Mouse (Mus musculus) left cerebral cortex, adult 2 months (tissue): ENCODE data around the gene Strn4. TPM values are rescaled to one million over a fixed set of nuclear protein-coding genes. Genes with fewer than 3 reads are reported as not detected.

Experiments
- DNase-seq, 2 experiments: peaks; one replicate each; pipeline ENCODE4 v3.0.0; 2021 to 2022; ENCODE audit warnings: low spot score in 2 of 2, mixed read lengths in 1 of 2; ENCODE audit errors: extremely low spot score in 1 of 2
- H3K27ac ChIP-seq: fragments of 200-600 bp; 2 replicates; pipeline ENCODE4 v1.8.1; 2022
- H3K4me3 ChIP-seq: fragments of 200-600 bp; 2 replicates; pipeline ENCODE4 v1.8.1; 2022
- CTCF ChIP-seq: fragments of 200-600 bp; IDR thresholded peaks from 2 replicates; pipeline ENCODE4 v1.8.1; 2022; ENCODE audit warnings: antibody characterized with exemption, mild to moderate bottlenecking, moderate library complexity
- intact Hi-C: fragments of 180-260 bp; cut with DNase I; formaldehyde crosslinking; loops from one replicate; pipeline ENCODE4 v1.15.1; 2025
- total RNA-seq, 2 experiments: library from RNA; stranded (reverse); gene quantifications; 2 replicates each; pipeline ENCODE4 v1.2.3; 2021

The Strn4 gene
- total RNA-seq, 2 experiments from 2014 or later, result 287 to 321 TPM

GRCm38 (mm10) chr7:16811649-16812070, 4.0 kb upstream of the Strn4 start:
- no peak for TF ChIP-seq CTCF
- peak overlapping the region; percentile 59 for H3K4me3 ChIP-seq
- intact Hi-C loops, result no loop called here
- peak overlapping the region; percentile 97 for H3K27ac ChIP-seq
- DNase-seq, result no peak

DNA sequence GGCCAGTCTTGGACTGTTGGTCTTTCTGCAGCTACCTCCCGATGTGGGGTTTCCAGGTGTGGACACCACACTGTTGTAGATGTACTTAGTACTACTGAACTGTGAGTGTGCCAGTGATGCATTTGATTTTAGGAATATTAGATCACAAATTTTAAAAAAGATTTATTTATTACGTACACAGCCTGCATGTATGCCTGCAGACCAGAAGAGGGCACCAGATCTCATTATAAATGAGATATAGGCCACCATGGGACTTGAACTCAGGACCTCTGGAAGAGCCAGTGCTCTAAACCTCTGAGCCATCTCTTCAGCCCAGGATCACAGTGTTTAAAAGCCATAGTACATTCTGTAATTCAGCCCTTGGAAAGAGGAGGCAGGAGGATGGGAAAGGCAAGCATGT, 3.2 kb upstream of the Strn4 start:
- Histone ChIP-seq H3K4me3 (no peak overlapping the region), H3K27ac (peak overlapping the region; percentile 97; the same call in 1 of the 2 replicates)
- no peak for DNase-seq
- intact Hi-C loops, result no loop called here
- TF ChIP-seq CTCF, result peak; percentile 65

- intact Hi-C loops, result loop anchor here (5.0 kb wide), 1 partner anchor 106 kb away; the partner anchor contains the start of gene Calm3
- Histone ChIP-seq H3K27ac (peak overlapping the region; percentile 100), H3K4me3 (peak overlapping the region; percentile 100)
- TF ChIP-seq CTCF, result no peak
- peak; percentile 83 to 85 for DNase-seq
Observed at GRCm38 (mm10) chr7:16816078-16816474, 387 bp downstream of the Strn4 start.

- no peak; the same call in 1 of the 2 replicates for TF ChIP-seq CTCF
- intact Hi-C loops, result loop anchor here (5.0 kb wide), 1 partner anchor 106 kb away; the partner anchor contains the start of gene Calm3
- peak; percentile 62 to 65 for DNase-seq
- Histone ChIP-seq H3K27ac (peak within 1 kb of the TSS; percentile 100), H3K4me3 (peak within 1 kb of the TSS; percentile 100)
Observed at GRCm38 (mm10) chr7:16816475-16817122, 910 bp downstream of the Strn4 start, which contains the start of gene Fkrp. TSS of gene Fkrp (minus strand) at chr7:16816732.

- no peak for TF ChIP-seq CTCF
- peak overlapping the region; percentile 100 for H3K4me3 ChIP-seq
- DNase-seq, result no peak
- H3K27ac ChIP-seq, result peak overlapping the region; percentile 100
- intact Hi-C loops, result loop anchor here (5.0 kb wide), 1 partner anchor 105 kb away; the partner anchor contains the start of gene Calm3
Observed at GRCm38 (mm10) chr7:16817693-16818092, 2.0 kb downstream of the Strn4 start.

GRCm38 (mm10) chr7:16819794-16820193, 4.1 kb downstream of the Strn4 start:
- no peak for DNase-seq
- intact Hi-C loops, result loop anchor here (5.0 kb wide), 2 partner anchors 103 to 417 kb away; partner anchors contain the start of genes Calm3 and Zc3h4
- peak overlapping the region; percentile 15; the same call in 1 of the 2 replicates for H3K4me3 ChIP-seq
- TF ChIP-seq CTCF, result no peak
- peak overlapping the region; percentile 100 for H3K27ac ChIP-seq

- H3K4me3 ChIP-seq, result no peak overlapping the region; the same call in 1 of the 2 replicates
- TF ChIP-seq CTCF, result no peak
- no peak for DNase-seq
- H3K27ac ChIP-seq, result peak overlapping the region; percentile 100
- intact Hi-C loops, result loop anchor here (5.0 kb wide), 1 partner anchor 418 kb away; the partner anchor contains the start of gene Zc3h4
Observed at GRCm38 (mm10) chr7:16820271-16820763, 4.6 kb downstream of the Strn4 start.

- no peak for TF ChIP-seq CTCF
- 0 out of 2 replicates have a peak overlapping the region, but pooled peaks have one; percentile 1 for H3K4me3 ChIP-seq
- H3K27ac ChIP-seq, result peak overlapping the region; percentile 100
- DNase-seq, result no peak
- intact Hi-C loops, result loop anchor here (5.0 kb wide), 1 partner anchor 419 kb away; the partner anchor contains the start of gene Zc3h4
Observed at GRCm38 (mm10) chr7:16821091-16821490, 5.4 kb downstream of the Strn4 start.

DNA sequence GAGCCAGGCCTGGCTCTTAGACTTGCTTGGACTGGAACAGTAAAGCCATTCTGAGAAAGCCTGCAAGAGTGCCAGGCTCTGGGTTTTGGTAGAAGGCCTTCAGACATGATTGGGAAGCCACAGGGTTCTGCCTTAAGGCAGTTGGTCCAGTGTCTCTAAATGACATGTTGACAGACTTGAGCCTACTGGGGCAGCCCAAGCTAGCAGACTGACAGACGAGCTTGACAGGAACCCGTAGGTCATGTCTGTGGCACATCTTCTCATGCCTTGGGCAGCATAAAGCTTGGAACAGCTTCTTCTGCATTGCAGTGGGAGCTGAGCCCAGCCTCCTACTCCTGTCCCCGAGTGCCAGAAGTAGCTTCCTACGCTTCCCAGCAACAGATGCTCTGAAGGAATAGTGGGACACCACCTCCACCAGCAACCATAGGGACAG, 6.0 kb downstream of the Strn4 start:
- intact Hi-C loops, result loop anchor here (5.0 kb wide), 1 partner anchor 419 kb away; the partner anchor contains the start of gene Zc3h4
- no peak for TF ChIP-seq CTCF
- Histone ChIP-seq H3K4me3 (no peak overlapping the region; the same call in 1 of the 2 replicates), H3K27ac (peak overlapping the region; percentile 100)
- peak; percentile 64 to 77 for DNase-seq

DNA sequence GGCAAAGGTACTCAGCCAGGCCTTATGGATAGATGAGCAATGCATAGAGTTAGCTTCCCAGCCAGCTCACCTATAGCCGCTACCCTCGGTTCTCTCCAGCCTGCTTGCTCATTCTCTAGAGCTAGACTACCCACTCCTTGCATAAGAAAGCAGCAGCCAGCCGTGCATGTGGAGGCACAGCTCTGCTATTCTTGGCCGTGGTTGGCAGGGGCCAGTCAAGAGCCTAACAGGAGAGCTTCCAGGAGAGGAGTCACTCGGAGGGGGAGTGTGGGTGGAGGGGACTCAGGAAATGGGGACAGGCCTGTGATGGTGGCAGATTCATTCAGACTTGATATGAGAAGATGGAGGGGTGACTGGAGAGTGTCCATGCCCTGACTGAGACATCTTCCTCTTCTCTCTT, 8.0 kb downstream of the Strn4 start:
- TF ChIP-seq CTCF, result no peak
- intact Hi-C loops, result loop anchor here (5.0 kb wide), 1 partner anchor 421 kb away; the partner anchor contains the start of gene Zc3h4
- Histone ChIP-seq H3K27ac (peak overlapping the region; percentile 100), H3K4me3 (peak overlapping the region; percentile 26)
- DNase-seq, result peak; percentile 79 to 86

DNA sequence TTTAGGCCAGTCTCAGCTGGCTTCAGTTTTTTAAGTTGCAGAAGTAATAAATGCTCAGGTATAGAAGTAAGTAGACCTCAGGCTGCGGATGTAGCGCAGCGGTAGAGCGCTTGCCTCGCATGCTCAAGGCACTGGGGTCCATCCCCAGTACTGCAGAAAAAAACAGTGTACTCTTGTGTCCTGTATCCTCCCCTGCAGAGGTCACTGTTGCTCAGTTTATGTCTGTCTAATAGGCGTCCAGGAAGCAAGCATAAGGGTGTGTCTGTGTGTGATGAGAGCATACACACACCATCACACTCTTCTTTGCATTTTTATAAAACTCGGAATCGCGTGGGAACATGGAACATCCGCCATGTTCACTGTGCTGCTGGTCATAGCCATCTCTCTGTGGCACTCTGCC, 10.1 kb downstream of the Strn4 start:
- Histone ChIP-seq H3K4me3 (no peak overlapping the region), H3K27ac (peak overlapping the region; percentile 66; the same call in 1 of the 2 replicates)
- intact Hi-C loops, result no loop called here
- peak; percentile 42 for TF ChIP-seq CTCF
- peak in 1 of 2 experiments; percentile 16 for DNase-seq

DNA sequence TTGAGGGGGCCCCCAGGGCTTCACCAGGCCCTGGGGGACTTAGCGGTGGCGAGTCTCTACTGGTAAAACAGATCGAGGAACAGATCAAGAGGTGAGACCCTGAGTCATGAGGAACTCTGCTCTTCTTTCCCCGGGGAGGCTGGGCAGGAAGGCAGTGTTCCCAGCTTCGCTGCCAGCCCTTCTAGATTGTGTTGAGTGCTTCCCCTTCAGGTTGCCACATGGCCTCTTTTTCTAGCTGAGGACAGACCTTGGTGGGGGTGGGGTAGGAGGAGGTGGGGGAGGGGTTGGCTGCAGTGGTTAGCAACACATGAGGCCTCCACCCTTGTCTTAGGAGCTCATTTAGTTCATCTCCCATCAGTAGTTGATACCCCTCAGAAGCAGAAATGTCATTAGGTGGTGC, 10.9 kb downstream of the Strn4 start:
- TF ChIP-seq CTCF, result no peak
- intact Hi-C loops, result no loop called here
- peak overlapping the region; percentile 66 for H3K27ac ChIP-seq
- DNase-seq, result no peak
- H3K4me3 ChIP-seq, result no peak overlapping the region
